Mouse (Mus musculus): ENCODE measurements at regions not wholly inside any gene's neighbourhood (a gene's known extent, or its start where the extent isn't known, plus 50 kb on each side); places are given as distances from the start of the nearest gene placed in this dataset.

DNA sequence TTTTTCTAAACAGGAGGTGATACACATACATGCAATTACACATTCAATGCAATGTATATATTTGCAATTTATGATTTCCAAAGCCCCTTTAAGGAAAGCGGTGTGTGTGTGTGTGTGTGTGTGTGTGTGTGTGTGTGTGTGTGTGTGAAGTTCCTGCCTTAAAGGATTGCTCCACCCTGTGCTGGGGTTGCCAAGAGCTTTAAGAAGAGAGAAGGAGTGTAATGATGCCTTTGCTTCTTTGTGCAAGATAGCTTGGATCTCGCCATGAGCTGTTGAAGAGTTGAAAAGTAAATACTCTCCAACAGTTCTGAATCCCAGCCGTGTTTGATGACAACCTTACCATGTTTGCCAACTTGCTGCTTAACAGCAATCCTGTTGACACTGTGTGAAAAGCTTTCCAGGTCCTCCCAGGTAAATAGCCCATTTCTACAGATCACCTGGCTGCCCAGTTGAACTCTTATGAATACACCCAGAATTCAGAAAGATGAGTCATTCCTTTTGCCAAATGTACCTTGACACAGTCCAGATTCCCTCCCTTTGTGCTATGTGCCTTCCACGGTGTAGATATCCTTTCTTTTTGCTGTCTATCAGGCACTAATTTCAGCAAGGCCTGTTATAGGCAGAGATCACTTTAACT is 216.3 kb downstream of the Ikzf2 start:
- no peak for DNase-seq (ENCODE audit: extremely low spot score in 1 of 2, low spot score in 1 of 2)

DNA sequence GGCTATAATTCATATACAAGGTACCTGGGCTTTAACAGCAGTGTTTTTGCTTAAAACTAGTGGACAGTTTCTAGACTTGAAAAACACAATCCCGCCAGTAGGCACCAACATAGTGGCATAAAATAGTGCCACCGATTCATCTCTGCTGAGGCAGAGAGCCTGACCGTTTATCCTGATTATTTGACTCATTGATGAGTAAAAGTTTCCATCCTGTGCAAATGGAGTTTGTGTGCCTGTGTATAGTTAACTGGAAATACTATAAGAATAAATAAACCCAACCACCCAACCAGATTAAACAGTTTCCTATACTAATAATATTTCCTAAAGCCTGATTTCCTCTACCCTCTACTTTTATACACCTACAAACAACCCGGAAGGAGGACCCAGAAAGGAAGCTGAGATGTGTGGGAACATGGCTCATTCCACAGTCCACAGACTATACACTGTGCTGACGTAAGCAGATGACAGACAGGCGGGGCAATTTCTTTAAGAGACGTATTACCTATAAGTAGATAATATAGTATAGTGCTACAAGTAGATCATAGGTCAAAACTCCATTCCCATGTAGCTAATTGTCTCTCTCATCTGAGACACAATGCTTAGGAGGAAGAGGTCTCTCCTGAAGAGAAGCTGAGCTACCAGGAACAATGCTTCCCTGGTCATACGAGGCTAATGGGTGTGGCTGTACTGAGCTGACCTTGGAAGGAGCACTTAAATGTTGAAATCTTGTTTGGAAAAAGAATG is 217.7 kb downstream of the Ikzf2 start:
- DNase-seq (ENCODE audit: extremely low spot score in 1 of 2, low spot score in 1 of 2): no peak

DNA sequence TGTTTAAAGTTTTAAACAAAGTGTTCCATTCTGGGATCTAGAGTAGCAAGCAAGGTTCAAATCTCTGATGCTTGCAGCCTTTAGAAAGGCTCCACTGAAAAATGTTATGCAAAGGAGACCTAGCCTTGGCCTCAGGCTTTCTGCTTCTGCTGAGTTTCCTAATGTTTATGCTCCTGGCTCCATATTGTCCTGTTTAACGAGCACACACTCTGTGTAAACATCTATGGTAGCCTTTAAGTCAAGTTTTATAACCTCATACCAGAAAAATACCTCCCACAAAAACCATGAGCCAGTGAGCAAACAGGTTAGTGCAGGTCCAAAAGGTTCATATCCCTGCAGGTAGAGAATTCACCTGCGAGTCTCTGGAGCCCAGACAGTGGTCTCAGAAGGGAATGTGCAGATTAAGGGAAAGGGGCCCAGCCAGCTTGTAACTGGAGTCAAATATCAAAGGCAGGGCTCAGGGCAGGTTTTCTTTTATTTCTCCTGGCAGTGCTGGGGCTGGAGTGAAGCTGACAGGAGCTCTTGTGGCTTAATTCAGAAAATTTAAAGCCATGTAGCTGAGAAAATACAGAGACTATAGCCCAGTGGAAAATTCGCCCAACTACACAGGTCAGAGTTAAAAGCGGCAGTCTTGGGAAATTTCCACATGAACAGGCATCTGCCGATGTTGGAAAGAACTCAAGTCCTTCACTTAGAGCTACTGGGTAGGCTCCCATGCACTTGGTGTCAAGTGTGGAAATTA is 220.3 kb downstream of the Ikzf2 start:
- DNase-seq (ENCODE audit: extremely low spot score in 1 of 2, low spot score in 1 of 2): no peak

DNA sequence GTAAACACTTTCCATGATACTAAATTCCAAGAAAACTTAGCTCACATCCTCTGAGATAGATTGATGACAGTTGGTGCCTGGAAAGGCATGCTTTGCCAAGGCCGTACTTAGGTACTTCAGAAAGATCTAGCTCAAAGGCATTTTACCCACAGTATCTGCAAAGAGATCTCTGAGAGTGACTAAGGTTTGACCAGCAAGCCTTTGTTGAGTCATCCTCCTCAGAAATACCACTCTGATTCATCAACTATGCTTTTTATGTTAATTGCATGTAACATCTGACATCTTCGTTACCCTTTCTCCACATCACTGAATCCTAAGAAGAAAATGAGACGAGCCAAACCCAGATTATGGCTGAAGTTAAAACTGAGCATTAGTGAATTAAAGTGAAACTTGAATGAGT is 225.9 kb downstream of the Ikzf2 start:
- no peak for DNase-seq (ENCODE audit: extremely low spot score in 1 of 2, low spot score in 1 of 2)

DNA sequence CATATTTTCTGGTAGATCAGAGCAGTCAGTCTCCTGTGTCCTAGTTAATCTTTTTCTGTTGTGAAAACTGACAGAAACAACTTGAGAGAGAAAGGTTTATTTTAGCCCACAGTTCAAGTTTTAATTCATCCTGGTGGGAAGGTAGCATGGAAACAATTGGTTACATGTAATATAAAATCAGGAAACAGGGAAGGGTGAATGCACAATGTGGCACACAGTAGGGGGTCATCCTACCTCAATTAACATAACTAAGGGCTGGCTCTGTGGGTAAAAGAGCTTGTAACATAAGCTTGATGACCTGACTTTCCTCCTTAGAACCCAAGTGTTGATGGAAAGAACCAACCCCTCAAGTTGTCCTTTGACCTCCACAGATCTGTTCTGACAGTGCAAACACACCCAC is 227.1 kb downstream of the Ikzf2 start:
- no peak for DNase-seq (ENCODE audit: extremely low spot score in 1 of 2, low spot score in 1 of 2)

DNA sequence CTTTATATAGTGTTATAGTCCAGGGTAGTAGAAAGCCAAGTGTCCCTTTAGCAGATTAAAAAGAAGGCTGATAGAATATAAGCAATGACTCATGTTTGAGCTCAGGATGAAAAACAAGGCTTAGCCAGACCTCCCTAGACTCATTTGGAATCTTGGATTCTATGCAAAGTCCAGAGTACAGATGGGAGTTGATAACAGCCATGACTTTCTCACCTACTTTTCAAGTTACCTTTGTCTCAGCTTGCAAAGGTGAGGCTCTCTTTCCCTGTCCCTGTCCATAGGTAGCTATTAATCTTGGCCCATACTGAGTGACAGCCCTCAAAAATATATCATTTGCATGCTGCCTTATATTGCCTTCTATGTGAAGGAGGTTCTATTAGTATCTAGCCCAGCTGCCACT is 229.6 kb downstream of the Ikzf2 start:
- DNase-seq (ENCODE audit: extremely low spot score in 1 of 2, low spot score in 1 of 2): no peak

DNA sequence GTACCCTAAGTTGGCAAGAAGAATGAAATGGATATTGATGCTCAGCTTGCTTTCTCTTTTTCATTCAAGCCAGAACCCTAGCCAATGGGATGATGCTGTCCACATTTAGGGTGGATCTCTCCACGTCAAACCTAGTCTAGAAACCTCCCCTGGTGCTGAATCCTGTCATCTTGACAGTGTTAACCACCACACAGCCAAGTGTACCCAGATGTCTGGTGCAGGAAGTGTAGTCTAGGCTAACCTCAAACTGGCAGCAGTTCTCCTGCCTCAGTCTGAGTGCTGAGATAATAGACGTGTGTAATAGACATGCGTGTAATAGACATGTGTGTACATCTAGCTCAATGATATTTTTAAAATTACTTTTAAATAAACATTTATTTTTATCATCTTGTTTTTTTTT is 233.1 kb downstream of the Ikzf2 start:
- DNase-seq (ENCODE audit: extremely low spot score in 1 of 2, low spot score in 1 of 2): no peak

DNA sequence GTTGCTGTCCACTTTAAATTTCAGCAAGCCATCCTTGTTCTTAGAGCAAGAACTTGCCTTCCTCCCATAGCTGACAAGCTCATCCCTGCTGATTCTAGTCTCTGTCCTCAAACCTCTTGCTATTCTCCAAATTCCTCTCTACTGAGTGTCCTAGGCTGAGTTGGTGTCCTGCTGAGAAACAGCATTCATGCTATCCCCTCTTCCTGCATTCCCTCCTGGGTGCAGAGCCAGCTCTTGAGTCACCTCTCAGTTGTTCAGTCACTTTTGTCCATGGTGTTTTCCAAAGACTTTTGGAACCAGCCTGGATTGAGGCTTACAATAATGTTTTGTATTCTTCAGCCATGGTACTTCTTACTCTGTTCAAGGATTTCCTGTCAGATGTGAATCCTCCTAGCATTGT is 234.1 kb downstream of the Ikzf2 start:
- DNase-seq (ENCODE audit: extremely low spot score in 1 of 2, low spot score in 1 of 2): no peak

DNA sequence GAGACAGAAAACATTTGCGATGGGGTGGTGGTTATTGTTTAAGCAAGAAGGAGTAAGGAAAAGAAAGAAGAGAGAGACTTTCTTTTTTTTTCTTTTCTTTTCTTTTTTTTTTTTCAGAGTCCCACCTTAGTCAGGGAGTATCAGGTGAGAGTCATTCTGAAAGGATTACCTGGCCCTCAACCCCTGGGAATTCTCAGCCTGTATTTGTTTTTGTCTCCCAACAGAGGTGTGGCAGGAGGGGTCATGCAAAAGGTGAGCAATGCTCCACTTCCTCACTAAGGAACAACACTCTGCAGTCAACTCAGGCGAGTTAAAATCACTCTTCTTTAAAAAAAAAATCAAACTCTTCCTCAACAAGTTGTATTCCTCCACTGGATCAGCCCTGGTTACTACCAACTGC is 236.6 kb downstream of the Ikzf2 start:
- no peak for DNase-seq (ENCODE audit: extremely low spot score in 1 of 2, low spot score in 1 of 2)

DNA sequence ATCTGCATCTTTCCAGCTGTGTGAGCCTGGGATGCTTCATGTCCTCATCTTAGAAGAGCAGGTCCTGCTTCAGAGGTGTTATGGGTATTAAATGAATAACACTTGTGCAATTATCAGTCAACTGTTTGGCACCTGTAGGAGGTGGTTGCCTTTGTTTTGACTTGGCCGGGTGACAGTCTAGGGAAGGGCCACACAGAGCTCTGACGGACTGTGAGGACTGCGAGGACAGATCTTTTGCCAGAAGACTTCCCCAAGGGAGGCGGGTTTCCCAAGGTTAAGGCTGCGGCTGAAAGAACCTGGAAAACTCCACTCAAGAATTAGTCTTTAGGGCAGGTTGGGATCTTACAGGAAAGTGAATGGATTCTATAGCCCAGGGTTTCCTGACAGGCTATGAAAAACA is 239.8 kb downstream of the Ikzf2 start:
- DNase-seq (ENCODE audit: extremely low spot score in 1 of 2, low spot score in 1 of 2): no peak

DNA sequence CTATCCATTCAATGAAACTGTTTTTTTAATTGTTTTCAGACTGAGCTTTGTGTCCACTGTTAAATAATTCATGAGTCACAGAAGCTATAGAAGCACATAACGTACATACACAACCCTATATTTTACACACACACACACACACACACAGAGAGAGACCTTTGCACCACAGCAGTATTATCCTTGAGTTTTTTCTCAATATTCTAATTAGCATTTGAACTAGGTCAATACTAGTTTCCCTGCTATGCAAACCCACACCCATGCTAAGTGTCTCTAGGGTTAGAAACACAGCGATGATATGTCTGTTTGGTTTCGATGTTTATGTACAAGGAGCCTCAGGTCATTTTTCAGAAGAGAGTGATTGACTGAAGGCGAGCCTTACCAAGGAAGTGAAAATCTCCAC is 242.3 kb downstream of the Ikzf2 start:
- no peak for DNase-seq (ENCODE audit: extremely low spot score in 1 of 2, low spot score in 1 of 2)

DNA sequence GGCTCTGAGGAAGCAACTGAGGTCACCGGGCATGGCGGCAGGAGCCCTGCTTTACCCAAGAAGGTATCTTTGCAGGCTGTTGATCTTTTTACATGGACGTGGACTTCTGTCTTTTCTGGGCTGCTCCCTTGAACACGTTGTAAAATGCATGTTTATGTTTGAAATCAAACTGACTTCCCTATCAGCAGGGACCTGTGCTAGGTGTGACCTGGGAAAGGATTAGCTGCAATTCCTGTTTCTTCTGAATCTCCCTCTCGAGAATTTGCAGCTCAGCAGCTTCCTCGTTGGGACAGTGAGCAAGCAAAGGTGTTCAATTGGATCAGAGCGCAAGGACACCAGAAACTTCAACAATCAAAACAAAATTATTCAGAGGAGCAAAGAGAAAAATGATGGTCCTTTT is 243.6 kb downstream of the Ikzf2 start:
- DNase-seq (ENCODE audit: extremely low spot score in 1 of 2, low spot score in 1 of 2): no peak

DNA sequence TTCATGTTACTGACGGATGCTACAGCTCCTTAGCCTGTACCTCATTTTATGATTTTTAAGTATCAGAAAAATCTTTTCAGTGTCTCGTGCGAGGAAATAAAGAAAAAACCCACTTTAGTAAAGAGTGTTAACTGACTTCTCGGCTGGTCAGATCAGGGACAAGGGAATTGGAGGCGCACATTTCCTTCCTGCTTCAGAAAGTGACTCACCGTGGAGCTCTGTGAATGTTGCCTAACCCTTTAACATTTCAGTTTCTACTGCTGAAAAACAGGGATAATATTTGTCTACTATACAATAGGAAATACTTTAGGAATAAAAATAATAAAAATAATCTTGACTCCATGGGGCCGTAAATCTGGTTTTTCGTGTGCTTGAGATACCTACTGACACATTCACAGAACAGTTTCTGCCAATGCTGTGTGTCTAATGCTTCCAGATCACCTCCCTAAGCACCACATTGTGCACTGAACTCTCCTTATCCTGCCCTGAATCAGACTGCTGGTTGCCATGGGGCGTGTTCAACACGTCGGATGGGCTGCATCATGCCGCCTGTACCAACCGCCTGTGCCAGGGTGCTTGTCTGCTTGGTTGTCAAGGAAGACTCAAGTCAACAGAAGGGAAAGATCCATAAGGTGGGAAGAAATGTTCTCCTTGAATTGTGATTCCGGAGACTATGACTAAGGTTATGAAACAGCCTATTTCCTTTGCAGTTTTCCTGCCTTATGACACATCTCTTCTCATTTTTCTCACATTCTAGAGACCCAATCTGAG is 246.3 kb downstream of the Ikzf2 start:
- peak in 1 of 2 experiments; percentile 18 for DNase-seq (ENCODE audit: extremely low spot score in 1 of 2, low spot score in 1 of 2)

DNA sequence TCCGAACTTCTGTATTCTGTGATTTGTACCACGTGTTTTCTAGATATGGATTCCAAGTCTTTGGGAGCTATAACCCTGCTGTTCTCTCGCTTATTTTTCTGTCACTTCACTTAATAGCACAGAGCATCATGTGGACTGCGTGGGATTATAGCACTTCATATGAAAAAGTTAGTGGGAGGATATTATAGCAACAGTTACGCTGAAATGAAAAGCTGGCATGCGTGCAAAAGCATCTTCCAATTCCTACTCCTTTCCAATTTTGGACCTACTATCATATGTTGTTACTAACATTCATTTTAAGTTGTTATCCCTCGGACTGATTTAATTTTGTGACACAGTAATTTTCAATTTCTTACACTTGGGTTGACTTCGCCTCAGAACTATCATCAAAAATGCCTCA is 250.0 kb downstream of the Ikzf2 start:
- DNase-seq (ENCODE audit: extremely low spot score in 1 of 2, low spot score in 1 of 2): peak; percentile 44 to 63

DNA sequence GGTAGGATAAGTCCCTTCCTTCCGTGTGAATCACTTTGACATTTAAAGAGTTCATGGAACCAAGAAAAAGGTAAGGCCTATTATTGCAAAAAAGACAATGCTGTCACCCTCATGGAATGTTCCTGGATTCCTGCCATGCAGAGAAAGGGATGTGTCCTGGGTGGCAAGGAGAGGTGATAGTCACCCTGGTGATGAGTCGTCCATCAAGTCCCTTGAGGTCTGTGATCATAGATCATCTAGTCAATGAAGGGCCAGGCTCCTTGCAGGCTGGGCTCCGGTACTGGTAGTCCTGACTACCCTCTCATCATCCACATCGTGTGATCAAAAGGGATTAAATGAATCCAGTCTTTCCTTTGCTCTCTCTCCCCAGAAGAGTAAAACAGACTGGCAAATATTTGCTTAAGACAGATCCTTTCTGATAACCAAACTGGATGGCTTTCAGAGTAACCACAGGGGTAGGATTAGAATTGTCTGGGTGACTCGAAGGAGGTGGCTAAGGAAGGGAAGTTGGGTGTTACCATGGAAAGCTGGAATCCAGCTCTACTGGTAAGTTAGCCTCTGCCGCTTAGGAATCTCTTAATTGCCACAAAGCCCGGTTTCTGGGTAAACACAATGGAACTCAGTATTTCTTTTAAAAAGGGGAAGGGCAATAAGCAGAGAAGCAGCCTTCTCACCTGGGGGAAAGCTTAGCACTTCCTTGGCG is 253.2 kb downstream of the Ikzf2 start:
- no peak for DNase-seq (ENCODE audit: extremely low spot score in 1 of 2, low spot score in 1 of 2)

DNA sequence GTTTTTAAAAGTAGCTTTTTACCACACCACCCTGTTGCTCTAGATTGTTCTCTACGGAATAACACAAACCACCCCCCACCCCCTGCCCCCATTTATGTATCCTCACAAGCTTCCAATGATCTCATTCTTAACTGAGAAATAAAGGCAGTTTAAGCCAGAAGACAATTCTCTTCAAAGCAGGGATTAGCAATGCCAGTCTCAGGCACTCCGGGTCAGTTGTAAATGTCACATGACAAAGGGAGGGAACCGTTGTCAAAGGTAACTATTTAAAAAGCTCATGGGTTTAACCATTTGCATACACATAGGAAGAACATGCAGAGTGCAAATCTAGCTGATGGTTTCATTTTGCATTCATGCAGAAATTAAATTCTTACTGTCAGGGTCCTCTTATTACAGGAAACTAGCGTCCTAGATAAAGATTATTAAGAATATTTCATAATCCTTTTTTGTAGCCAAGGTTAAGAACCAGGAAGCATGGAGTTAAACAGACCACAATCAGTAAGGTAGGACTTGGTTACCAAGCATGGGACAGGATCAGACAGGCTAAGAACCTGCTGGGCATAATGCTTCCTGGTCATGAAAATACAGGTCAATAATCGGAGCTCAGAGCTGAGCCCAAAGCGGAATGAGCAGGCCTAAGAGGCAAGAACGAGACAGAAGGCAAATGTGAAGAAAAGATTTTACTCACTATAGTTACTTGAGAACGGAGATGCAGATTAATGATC is 256.2 kb downstream of the Ikzf2 start:
- no peak for DNase-seq (ENCODE audit: extremely low spot score in 1 of 2, low spot score in 1 of 2)

DNA sequence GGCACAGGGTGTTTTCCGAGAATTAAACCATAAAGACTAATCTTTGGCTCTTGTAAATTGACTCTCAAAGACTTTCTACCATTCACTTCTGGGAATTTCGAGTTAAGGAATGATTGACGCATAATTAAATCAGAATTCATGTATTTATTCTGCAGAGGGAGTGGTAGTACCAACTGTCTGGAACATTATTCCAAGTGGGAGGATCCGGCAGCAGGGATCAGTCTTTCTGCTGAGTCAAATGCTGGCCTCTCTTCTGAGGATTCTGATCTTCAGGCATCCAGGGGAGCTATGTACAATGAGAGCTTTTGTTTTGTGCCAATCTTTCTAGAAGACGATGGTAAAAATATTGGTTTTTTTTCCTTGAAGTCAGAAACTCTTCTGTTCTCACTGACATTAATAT is 257.4 kb downstream of the Ikzf2 start:
- DNase-seq (ENCODE audit: extremely low spot score in 1 of 2, low spot score in 1 of 2): no peak

DNA sequence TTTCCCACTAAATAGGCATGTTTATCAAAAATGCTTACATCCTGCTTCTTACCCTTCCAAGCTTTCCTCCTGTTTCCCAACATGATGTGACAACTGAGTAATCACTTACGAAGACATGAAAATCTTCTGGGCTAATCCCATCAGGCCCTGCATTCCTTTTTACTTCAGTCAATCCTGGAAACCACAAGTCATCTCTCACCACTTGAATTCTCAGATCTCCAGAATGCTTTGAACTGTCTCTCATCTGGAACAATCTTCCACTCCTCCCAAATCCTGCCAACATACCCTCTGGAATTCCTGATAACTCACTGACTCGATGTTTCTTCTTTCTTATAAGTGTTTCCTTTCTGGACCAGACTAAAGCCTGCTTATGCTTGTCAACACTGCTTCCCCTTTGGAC is 289.4 kb downstream of the Ikzf2 start:
- DNase-seq (ENCODE audit: extremely low spot score in 1 of 2, low spot score in 1 of 2): no peak

DNA sequence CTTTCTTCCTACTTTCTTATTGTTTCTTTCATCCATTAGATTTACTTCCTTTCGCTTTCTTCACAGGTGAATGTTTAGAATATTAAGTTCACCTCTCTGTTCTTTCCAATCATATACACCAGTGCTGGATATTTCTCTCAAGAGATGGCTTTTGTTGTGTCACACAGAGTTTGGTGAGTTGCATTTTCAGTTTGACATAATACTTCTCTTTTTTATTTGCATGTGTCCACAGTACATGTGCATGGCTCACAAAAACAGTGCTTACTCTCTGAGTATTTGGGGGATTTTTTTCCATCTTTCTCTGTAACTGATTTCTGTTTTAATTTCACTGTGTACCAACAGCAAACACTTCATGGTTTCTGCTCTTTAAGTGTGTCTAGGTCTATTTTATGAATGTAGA is 274.5 kb upstream of the Erbb4 start:
- no peak for DNase-seq (ENCODE audit: extremely low spot score in 1 of 2, low spot score in 1 of 2)

DNA sequence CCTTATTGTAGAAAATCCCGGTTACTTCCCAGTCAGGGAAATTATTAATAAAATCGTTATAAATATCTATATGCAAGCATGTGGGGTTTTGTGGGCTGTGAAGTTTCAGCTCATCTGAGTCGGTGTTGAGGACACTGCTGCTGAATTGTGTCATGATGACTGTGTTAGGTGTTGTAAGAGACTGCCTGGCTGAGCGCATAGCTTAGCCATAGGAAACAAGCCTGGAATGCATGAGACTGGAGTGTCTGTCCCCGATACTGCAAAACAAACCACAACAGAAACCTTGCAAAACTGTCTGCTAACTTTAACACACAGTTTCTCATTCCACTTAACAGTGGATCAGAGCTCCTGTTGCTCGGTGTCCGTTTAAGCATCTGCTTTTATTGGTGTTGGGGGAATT is 271.9 kb upstream of the Erbb4 start:
- DNase-seq (ENCODE audit: extremely low spot score in 1 of 2, low spot score in 1 of 2): peak in 1 of 2 experiments; percentile 1
